Mouse (Mus musculus): ENCODE results near the gene Alox8.
A peak's percentile ranks its signal among the peaks of the same experiment; 100 is the strongest.

DNA sequence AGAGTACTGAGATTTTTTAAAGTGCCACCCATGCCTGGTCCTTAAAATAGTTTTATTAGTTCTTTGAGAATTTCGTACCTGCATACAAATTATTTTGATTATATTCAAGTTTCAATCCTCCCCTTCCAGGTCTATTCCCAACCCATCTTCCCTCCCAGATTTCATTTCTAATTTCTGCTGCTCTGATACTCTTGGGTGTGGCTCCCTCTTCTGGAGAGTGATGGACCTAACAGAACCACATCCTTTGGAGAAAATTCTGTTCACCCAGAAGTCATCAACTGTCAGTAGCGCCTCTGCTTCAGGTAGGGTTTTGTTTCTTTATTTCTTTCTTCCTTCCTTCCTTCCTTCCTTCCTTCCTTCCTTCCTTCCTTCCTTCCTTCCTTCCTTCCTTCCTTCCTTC lies 47.3 kb upstream of the Alox8 start:
- TF ChIP-seq CTCF (IDR thresholded peaks at IDR 0.05; ENCODE audit: low read depth) (peak; percentile 87), EP300 (IDR thresholded peaks at IDR 0.05; ENCODE audit: low read depth) (no peak)

Data from heart, postnatal 0 days (tissue).